In genomic region chr19:42316998-42317397, GRCm38 (mm10) we compare ENCODE assay signal across 10 mouse cellular contexts.
DNase-seq lines count a peak whose midpoint lies in the region; ATAC-seq lines count a peak whose summit lies in the region.
"Had no signal": no experiment of that assay in that cellular context is flagged by ENCODE, and none has a peak within 500 bp of the region (broad histone marks: within the 10 kb centered on the region; RNA-seq: fewer than 3 reads in every experiment).

No protein-coding gene starts in this region.

- H3K27me3 ChIP-seq in intestine, embryonic 15.5 days (replicated peaks): no peaks in the 10 kb centered on the region; the same call in 1 of the 2 replicates
- H3K27me3 ChIP-seq in intestine, embryonic 16.5 days (replicated peaks; ENCODE audit: control insufficient read depth, insufficient read depth, low read length): peaks cover 7% of the 10 kb centered on the region; the same call in 1 of the 2 replicates

- no peaks in the 10 kb centered on the region for H3K36me3 ChIP-seq in intestine, embryonic 15.5 days
- no peaks in the 10 kb centered on the region for H3K36me3 ChIP-seq in intestine, embryonic 16.5 days (ENCODE audit: control insufficient read depth, insufficient read depth, low read length)

- H3K4me2 ChIP-seq in intestine, embryonic 15.5 days (replicated peaks): no peak overlapping the region
- H3K4me2 ChIP-seq in intestine, embryonic 16.5 days (ENCODE audit: low read depth, low read length): no peak overlapping the region

- intact Hi-C loops in left cerebral cortex, postnatal 10 days (cut with DNase I): loop anchor here (2.0 to 10.0 kb wide), 4 partner anchors 115 to 428 kb away; partner anchors contain the start of gene Crtac1

- ATAC-seq in intestine, embryonic 15.5 days: peak; percentile 43; the same call in 1 of the 2 replicates
- no peak for ATAC-seq in intestine, embryonic 16.5 days
- no peak for ATAC-seq in megakaryocyte progenitor cell, adult 5-6 weeks (replicated peaks; ENCODE audit: poor library complexity)

- peaks cover 3% of the 10 kb centered on the region; the same call in 1 of the 2 replicates for H3K4me1 ChIP-seq in intestine, embryonic 15.5 days (replicated peaks)
- 0 out of 2 replicates have a peak, but pooled peaks cover 6% of the 10 kb centered on the region for H3K4me1 ChIP-seq in intestine, embryonic 16.5 days (ENCODE audit: control insufficient read depth, insufficient read depth, low read length)

- H3K4me3 ChIP-seq in intestine, embryonic 15.5 days (replicated peaks): no peak overlapping the region
- no peak overlapping the region for H3K4me3 ChIP-seq in intestine, embryonic 16.5 days (ENCODE audit: low read length)

- DNase-seq in frontal cortex, postnatal 10 days (ENCODE audit: low spot score in 2 of 2): peak; percentile 60 to 69
- DNase-seq in left cerebral cortex, postnatal 10 days (ENCODE audit: extremely low spot score in 1 of 2, low spot score in 2 of 2): peak; percentile 47 to 74
- DNase-seq in right cerebral cortex, postnatal 36 days (ENCODE audit: low spot score in 2 of 2): peak; percentile 25 to 40
- DNase-seq in adrenal gland, postnatal 36 days: no peak
- DNase-seq in adrenal gland, postnatal 14 days: no peak
- DNase-seq: kidney, adult 18-20 months had no signal

- WGBS in intestine, embryonic 15.5 days: 65% methylated on average over 8 of the region's 8 CpGs
- WGBS in intestine, embryonic 16.5 days: 62% methylated on average over 8 of the region's 8 CpGs

- no peak overlapping the region for H3K27ac ChIP-seq in intestine, embryonic 15.5 days
- H3K27ac ChIP-seq in intestine, embryonic 16.5 days (ENCODE audit: low read length): no peak overlapping the region
- H3K27ac ChIP-seq: macrophage had no signal

- no peak overlapping the region for H3K9ac ChIP-seq in intestine, embryonic 15.5 days
- H3K9ac ChIP-seq in intestine, embryonic 16.5 days (ENCODE audit: low read depth, low read length): no peak overlapping the region

- no peaks in the 10 kb centered on the region for H3K9me3 ChIP-seq in intestine, embryonic 15.5 days
- no peaks in the 10 kb centered on the region for H3K9me3 ChIP-seq in intestine, embryonic 16.5 days (ENCODE audit: control insufficient read depth, low read length)

Comparison
In these comparisons a context has a peak if more than half of its experiments do, and no peak if none do; other contexts are left out.
1. DNase-seq: peak in frontal cortex, postnatal 10 days (2 of 2), left cerebral cortex, postnatal 10 days (2 of 2) and right cerebral cortex, postnatal 36 days (2 of 2); none in adrenal gland, postnatal 36 days (0 of 2) and adrenal gland, postnatal 14 days (single experiment).